Mouse (Mus musculus) A20 (cell line): Measurements from ENCODE around the gene Myocos.
A peak's percentile ranks its signal among the peaks of the same experiment; 100 is the strongest.
"Not testable (repeated sequence)": the region's sequence is repeated elsewhere in the genome, so short reads cannot be mapped to it uniquely, and the experiment has no call there.

Experiments used
- DNase-seq: peaks from one replicate; pipeline ENCODE4 v3.0.0-alpha.2; 2011; ENCODE audit warnings: low read depth, low spot score

Gene Myocos

GRCm38 (mm10) chr1:162658119-162658518 lies at the start of gene Myocos:
Gene Myocos (minus strand): TSS chr1:162658219.
- no peak for DNase-seq

GRCm38 (mm10) chr1:162700389-162701066 lies 42.5 kb upstream of the Myocos start:
- DNase-seq = no peak

GRCm38 (mm10) chr1:162697866-162698265 lies 39.8 kb upstream of the Myocos start:
- no peak for DNase-seq

DNA sequence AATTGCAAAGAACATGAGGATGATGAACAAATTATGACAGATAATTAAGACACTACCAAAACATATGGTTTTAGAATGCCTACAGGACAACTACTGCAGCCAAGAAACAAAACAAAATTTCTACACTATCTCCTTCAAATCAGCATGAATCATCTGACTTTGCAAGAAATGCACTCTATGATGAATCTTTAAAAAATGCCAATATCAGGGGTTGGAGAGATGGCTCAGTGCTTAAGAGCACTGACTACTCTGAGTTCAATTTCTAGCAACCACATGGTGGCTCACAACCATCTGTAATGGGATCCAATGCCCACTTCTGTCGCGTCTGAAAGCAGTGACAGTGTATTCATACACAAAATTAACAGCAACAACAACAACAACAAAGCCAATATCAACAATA lies 35.7 kb upstream of the Myocos start:
- no peak for DNase-seq

DNA sequence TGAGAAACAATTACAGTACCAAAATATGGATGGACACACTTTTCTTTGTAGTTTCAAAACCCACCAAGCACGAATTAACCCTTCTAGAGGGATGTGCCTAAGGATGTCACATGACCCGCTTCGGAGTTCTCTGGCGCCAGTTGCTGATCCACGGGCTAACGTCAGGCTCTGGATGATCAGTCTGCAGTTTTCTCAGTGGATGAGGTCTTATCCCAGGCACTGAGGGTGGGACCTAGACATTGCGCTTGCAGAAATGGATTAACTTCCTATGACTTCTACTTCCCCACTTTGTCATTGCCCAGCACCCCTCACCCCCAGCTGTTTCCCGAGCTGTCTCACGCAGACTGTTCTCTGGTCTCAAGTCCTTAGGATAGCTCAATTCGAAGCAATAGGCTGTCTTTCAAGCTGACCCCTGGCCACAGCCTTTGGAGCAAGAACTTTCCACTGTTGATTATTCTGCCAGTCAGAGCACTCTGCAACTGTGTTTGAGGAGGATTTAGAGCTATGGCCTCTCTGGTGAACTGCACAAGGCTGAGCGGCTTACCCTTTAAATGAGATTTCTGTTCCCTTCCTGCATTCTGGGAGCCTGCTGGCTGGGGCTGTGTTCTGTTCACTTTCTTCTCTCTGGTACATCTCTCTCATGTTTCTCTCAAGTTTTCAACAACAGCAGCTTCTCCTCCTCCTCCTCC lies 7.6 kb upstream of the Myocos start:
- DNase-seq = peak; percentile 37

GRCm38 (mm10) chr1:162664826-162665475 lies 6.9 kb upstream of the Myocos start:
- DNase-seq = peak; percentile 81

GRCm38 (mm10) chr1:162660276-162660860 lies 2.3 kb upstream of the Myocos start:
- no peak for DNase-seq

DNA sequence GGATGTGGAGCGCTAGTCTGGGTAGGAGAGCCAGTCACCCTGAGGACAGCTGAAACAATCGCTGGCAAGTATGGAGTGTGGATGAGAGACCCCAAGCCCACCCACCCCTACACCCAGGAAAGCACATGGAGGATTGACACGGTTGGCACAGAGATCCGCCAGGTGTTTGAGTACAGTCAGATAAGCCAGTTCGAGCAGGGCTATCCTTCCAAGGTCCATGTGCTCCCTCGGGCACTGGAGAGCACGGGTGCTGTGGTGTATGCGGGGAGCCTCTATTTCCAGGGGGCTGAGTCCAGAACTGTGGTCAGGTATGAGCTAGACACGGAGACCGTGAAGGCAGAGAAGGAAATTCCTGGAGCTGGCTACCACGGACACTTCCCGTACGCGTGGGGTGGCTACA lies 9.6 kb downstream of the Myocos start:
- DNase-seq = no peak

GRCm38 (mm10) chr1:162646083-162646686 lies 11.8 kb downstream of the Myocos start:
- peak; percentile 59 for DNase-seq

DNA sequence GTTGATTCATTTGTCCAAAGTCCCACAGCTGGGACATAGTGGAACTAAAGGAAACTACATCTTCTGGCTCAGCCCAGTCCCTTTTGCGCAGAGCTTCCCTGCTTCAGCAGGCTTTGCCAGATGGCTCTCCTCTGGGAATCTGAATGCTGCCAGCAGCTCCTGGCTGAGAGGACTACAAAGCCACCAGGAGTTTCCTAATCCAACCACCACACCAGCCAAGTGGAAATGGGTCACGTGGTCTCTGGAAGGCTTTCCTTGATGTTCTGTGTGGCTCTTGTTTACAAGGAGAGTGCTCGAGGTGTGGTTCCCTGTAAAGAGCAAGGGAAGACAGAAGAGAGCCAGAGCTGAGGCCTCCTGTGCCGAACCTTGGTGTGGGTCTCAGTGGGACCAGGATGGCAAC lies 14.3 kb downstream of the Myocos start:
- no peak for DNase-seq

- no peak for DNase-seq
Measured at GRCm38 (mm10) chr1:162642591-162642990, 15.4 kb downstream of the Myocos start.

- no peak for DNase-seq
Measured at GRCm38 (mm10) chr1:162639861-162640260, 18.2 kb downstream of the Myocos start.

DNA sequence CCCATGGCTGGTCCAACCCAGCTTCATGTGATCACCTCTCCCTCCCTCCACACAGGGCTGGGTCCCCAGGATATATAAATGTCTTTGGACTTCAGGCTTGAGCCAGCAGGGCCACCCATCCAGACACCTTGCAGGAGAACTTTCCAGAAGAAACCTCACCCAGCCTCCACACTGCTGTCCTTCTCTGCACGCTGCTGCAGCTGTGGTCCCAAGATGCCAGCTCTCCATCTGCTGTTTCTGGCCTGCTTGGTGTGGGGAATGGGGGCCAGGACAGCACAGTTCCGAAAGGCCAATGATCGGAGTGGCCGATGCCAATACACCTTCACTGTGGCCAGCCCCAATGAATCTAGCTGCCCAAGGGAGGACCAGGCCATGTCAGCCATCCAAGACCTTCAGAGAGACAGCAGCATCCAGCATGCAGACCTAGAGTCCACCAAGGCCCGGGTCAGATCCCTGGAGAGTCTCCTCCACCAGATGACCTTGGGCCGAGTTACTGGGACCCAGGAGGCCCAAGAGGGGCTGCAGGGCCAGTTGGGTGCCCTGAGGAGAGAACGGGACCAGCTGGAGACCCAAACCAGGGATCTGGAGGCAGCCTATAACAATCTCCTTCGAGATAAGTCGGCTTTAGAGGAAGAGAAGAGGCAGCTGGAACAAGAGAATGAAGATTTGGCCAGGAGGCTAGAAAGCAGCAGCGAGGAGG lies 18.8 kb downstream of the Myocos start, which contains the start of gene Myoc:
TSS of gene Myoc (plus strand) at position 105 of the 700 bp plus-strand sequence.
- no peak for DNase-seq

- no peak for DNase-seq
Measured at GRCm38 (mm10) chr1:162638535-162638934, 19.5 kb downstream of the Myocos start.

DNA sequence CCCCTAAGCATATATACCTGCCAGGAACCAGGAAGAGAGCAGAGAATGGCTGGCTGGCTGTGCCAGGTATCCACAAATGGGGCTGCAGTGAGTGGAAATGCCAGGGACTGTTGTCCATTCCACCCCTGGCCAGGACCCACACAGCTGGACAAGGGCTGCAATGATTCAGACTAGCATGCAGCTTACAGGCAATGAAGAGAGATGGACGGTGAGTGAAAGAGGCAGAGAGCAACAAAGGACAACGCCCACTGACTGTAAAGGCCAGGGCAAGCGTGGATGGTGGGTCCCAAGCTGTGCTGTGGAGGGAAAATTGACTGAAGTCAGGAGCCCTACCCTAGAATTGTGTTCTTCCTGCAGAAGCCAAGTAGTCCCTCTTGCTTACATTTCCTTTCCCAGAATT lies 21.5 kb downstream of the Myocos start:
- no peak for DNase-seq

GRCm38 (mm10) chr1:162635291-162635931 lies 22.6 kb downstream of the Myocos start:
- not testable (repeated sequence) for DNase-seq

DNA sequence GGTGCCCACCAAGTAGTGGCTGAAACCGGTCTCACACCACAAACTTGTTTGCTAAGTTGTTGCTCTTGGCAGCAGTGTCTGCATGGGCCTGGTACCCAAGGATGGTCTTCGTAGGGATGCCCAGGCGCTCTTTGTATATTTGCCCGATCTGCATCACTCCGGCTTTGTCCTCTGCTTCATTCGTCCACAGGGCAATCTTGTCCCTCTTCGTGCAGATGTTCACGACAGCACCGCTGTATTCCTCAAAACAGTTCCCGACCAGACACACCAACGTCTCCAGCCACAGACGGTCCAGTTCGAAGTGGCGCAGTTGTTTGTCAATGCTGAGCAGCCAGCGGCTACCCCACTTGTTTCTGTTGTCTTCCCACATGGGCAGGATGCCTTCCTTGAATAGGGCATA lies 29.7 kb downstream of the Myocos start:
- not testable (repeated sequence) for DNase-seq

DNA sequence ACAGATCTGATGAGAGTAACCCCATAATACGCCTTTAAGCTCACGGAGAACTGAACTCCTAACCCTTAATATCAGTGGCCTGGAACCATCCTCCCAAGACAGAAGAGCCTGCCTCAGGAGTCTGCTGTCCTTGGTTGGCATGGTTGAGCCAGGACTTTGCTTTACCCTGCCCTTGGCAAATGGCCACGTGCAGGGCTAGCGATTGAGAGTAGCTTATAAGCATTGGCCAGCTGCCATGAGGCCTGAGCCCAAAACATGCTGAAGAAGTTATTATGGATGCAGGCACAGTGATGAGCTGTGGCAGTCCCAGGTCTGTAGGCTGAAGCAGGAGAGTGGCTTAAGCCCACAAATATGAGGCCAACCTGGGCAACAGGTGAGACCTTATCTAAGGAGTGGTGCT lies 30.2 kb downstream of the Myocos start:
- not testable (repeated sequence) for DNase-seq

- peak; percentile 85 for DNase-seq
Measured at GRCm38 (mm10) chr1:162625229-162625628, 32.8 kb downstream of the Myocos start.

DNA sequence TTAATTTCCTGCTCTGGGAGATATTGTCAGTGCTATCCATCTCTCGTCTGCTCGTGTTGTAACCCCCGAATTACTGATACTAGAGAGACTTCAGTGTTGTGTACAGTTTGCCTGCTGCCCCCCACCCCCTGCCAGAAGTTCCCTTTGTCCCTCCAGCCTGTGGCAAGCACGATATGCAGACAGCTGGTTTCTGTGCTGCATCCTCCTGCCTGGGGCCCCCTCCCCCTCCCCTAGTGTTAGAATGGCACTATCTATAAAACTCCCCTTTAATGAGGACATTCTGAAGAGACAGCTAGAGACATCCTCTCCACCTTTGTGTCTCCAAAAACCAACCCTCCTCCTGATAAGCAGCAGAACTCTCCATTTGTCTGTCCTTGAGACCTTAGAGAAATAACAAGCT lies 34.1 kb downstream of the Myocos start:
- peak; percentile 32 for DNase-seq

DNA sequence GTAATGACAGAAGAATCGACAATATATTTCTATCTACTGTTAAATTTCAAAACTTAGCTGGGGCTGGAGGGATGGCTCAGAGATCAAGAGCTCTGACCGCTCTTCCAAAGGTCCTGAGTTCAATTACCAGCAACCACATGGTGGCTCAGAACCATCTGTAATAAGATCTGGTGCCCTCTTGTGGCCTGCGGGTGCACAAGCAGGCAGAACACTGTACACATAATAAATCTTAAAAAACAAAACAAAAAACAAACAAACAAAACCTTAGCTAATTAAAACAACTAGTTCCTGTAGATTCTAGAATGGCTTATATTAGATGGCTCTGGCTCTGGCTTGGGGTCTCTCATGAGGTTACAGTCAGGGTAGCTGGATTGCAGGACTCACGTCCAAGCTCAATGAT lies 37.5 kb downstream of the Myocos start:
- peak; percentile 71 for DNase-seq
